Mouse (Mus musculus) forebrain, embryonic 14.5 days (tissue): Measurements from ENCODE around the gene Tnfrsf25. TPM values are rescaled to one million over a fixed set of nuclear protein-coding genes. Genes with fewer than 3 reads are reported as not detected.
A peak's percentile ranks its signal among the peaks of the same experiment; 100 is the strongest.

Experiments used
- ATAC-seq: fragments of 200-750 bp; cut with Nextera tagmentation; 2 replicates; pipeline ENCODE4 v1.8.0; 2017; ENCODE audit warnings: mild to moderate bottlenecking, moderate library complexity
- DNase-seq: peaks from one replicate; pipeline ENCODE4 v3.0.0-alpha.2; 2015; ENCODE audit warnings: low spot score
- H3K27ac ChIP-seq: fragments of 300-500 bp; sonication (generic); 2 replicates; pipeline ENCODE4 v1.5.1; 2014; ENCODE audit warnings: low read depth, mild to moderate bottlenecking, control low read depth, low read length, moderate library complexity
- H3K27me3 ChIP-seq: fragments of 300-500 bp; sonication (generic); replicated peaks from 2 replicates; pipeline ENCODE4 v1.6.1; 2014; ENCODE audit warnings: low read length, control low read depth, mixed read lengths; ENCODE audit not compliant: control insufficient read depth, insufficient read depth
- H3K36me3 ChIP-seq: fragments of 300-500 bp; sonication (generic); 2 replicates; pipeline ENCODE4 v1.6.1; 2014; ENCODE audit warnings: low read length, control low read depth; ENCODE audit not compliant: control insufficient read depth, insufficient read depth
- H3K4me1 ChIP-seq: fragments of 300-500 bp; sonication (generic); 2 replicates; pipeline ENCODE4 v1.6.1; 2014; ENCODE audit warnings: antibody characterized with exemption, low read length, control low read depth; ENCODE audit not compliant: control insufficient read depth, insufficient read depth
- H3K4me2 ChIP-seq: fragments of 300-500 bp; sonication (generic); 2 replicates; pipeline ENCODE4 v1.6.1; 2014; ENCODE audit warnings: mild to moderate bottlenecking, control low read depth, low read length
- H3K4me3 ChIP-seq: fragments of 300-500 bp; sonication (generic); 2 replicates; pipeline ENCODE4 v1.5.1; 2014; ENCODE audit warnings: low read depth, low read length, control low read depth
- H3K9ac ChIP-seq: fragments of 300-500 bp; sonication (generic); 2 replicates; pipeline ENCODE4 v1.6.1; 2014; ENCODE audit warnings: mild to moderate bottlenecking, low read length, control low read depth, moderate library complexity
- H3K9me3 ChIP-seq: fragments of 300-500 bp; sonication (generic); replicated peaks from 2 replicates; pipeline ENCODE4 v1.6.1; 2016; ENCODE audit warnings: low read length, control low read depth, mixed read lengths; ENCODE audit not compliant: control insufficient read depth
- WGBS: fragments of 180-500 bp; shearing (Covaris S2); extraction: QIAGEN DNeasy Blood & Tissue Kit; methylation state at CpG from one replicate; pipeline ENCODE4 v1.1.7; 2014; 5-methylcytosine and 5-hydroxymethylcytosine counted together
- polyA plus RNA-seq: library from polyadenylated mRNA; unstranded; fragments of >200 nt; fragmentation: Nextera tagmentation; extraction: Ambion mirVana; gene quantifications from 2 replicates; pipeline ENCODE4 v1.2.1, GENCODE M21; 2014

Gene Tnfrsf25
- polyA plus RNA-seq, 1 experiment from 2014 or later: 0.62 TPM

DNA sequence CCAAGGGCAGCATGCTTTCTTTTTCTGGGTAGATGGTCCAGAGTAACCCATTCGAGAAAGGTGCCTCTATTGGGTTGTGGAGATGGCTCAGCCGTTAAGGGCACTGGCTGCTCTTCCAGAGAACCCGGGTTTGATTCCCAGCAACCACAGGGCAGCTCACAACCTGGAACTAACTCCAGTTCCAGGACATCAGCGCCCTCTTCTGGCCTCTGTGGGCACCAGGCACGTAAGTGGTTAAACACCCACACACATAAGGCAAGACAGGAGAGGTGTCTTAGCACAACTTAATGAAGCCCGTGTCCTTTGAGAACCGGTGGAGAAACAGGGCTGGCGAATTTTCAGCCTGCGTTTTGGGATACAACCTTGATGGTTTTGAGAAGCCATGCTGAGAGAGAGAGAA is 41.2 kb upstream of the Tnfrsf25 start:
- H3K27ac ChIP-seq: no peak overlapping the region
- DNase-seq (no peak), ATAC-seq (no peak)
- H3K9ac ChIP-seq: no peak overlapping the region
- 82% methylated on average over 9 of the region's 9 CpGs for WGBS
- no peaks in the 10 kb centered on the region for H3K9me3 ChIP-seq
- no peaks in the 10 kb centered on the region for H3K36me3 ChIP-seq
- H3K4me2 ChIP-seq: no peak overlapping the region
- no peak overlapping the region for H3K4me3 ChIP-seq
- H3K27me3 ChIP-seq: no peaks in the 10 kb centered on the region
- no peaks in the 10 kb centered on the region for H3K4me1 ChIP-seq

DNA sequence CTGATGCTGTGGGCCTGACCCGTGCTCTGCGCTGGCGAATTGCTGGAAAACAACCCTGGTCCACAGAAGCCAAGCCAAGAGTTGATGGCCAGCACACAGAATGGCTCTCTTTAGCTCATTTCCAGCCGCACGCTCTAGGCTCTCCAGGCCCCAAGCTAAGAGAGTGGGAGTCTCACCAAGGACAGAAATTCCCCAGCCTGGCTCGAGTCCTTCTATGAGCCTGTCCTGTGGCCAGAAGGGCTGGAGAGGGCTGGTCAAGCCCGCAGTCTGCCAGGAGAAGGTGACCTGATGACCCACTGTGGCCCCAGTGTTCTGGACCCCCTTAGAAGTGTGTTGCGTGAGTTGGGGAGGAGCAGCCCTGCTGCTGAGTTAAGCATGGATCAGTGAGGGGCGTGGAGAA is 38.5 kb upstream of the Tnfrsf25 start:
- no peak for DNase-seq
- Histone ChIP-seq H3K36me3 (no peaks in the 10 kb centered on the region), H3K27ac (no peak overlapping the region), H3K27me3 (no peaks in the 10 kb centered on the region), H3K4me1 (no peaks in the 10 kb centered on the region), H3K4me2 (no peak overlapping the region), H3K4me3 (no peak overlapping the region), H3K9ac (no peak overlapping the region), H3K9me3 (no peaks in the 10 kb centered on the region)
- 82% methylated on average over 9 of the region's 9 CpGs for whole genome bisulfite sequencing
- no peak for ATAC-seq

DNA sequence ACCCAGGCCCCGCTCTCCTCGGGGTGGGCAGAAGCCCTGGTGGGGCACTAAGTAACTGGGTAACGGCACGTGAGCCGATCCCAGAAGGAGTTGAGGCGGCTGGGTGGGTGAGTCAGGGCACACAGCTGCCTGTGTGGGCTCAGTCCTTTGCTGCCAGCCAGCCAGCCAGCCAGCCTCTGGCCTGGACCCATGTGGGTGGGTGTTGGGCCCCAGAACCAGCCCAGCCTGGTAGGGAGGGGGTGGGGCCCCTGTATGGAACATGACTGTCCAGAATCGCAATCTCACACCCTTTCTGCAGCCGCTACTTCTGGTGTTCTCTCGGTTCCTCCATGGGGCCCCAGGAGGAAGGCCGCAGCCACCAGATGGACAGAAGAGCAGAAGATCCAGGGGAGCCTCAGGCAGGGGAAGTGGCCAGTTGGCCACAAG is 37.6 kb upstream of the Tnfrsf25 start:
- H3K36me3 ChIP-seq: no peaks in the 10 kb centered on the region
- WGBS: 89% methylated on average over 10 of the region's 10 CpGs

DNA sequence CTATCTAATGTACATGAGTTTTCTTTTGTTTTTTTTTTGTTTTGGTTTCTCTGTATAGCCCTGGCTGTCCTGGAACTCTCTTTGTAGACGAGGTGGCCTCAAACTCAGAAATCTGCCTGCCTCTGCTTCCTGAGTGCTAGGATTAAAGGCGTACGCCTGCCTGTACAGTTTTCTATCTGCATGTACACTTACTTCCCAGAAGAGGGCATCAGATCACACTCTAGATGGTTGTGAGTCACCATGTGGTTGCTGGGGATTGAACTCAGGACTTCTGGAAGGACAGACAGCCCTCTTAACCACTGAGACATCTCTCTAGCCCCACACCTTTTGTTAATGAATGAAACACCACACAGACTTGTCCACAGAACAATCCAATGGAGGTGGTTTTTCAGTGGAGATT is 36.5 kb upstream of the Tnfrsf25 start:
- Histone ChIP-seq H3K4me2 (no peak overlapping the region), H3K36me3 (no peaks in the 10 kb centered on the region), H3K4me3 (no peak overlapping the region), H3K9me3 (no peaks in the 10 kb centered on the region), H3K9ac (no peak overlapping the region), H3K27me3 (no peaks in the 10 kb centered on the region), H3K27ac (no peak overlapping the region), H3K4me1 (no peaks in the 10 kb centered on the region)
- WGBS: 91% methylated on average over 3 of the region's 3 CpGs
- ATAC-seq: no peak
- no peak for DNase-seq

More for the DNA sequence above, 37.6 kb upstream of the Tnfrsf25 start:
- no peaks in the 10 kb centered on the region for H3K9me3 ChIP-seq
- no peak overlapping the region for H3K4me3 ChIP-seq
- H3K27me3 ChIP-seq: no peaks in the 10 kb centered on the region
- H3K4me1 ChIP-seq: no peaks in the 10 kb centered on the region
- no peak overlapping the region for H3K9ac ChIP-seq
- no peak for ATAC-seq
- no peak for DNase-seq
- H3K4me2 ChIP-seq: no peak overlapping the region
- H3K27ac ChIP-seq: no peak overlapping the region

DNA sequence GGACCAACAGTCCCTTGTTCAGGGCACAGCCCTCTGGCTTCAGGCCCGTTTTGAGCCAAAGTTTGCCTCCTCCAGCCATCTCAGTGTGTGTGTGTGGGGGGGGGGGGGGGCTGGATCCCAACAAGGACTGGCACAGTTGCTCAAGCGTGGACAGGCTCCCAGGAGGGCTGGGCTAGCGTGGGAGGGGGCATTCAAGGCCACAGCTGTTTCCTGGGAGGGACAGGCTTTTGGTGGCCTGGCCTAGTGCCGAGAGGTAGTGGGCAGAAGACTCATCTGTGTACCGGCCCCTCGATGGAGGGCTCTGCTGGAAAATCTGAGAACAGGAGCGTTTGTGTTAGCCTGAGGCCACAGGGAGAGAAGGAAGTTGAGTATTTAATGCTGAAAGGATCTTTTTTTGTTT is 35.8 kb upstream of the Tnfrsf25 start:
- H3K4me3 ChIP-seq: no peak overlapping the region

DNA sequence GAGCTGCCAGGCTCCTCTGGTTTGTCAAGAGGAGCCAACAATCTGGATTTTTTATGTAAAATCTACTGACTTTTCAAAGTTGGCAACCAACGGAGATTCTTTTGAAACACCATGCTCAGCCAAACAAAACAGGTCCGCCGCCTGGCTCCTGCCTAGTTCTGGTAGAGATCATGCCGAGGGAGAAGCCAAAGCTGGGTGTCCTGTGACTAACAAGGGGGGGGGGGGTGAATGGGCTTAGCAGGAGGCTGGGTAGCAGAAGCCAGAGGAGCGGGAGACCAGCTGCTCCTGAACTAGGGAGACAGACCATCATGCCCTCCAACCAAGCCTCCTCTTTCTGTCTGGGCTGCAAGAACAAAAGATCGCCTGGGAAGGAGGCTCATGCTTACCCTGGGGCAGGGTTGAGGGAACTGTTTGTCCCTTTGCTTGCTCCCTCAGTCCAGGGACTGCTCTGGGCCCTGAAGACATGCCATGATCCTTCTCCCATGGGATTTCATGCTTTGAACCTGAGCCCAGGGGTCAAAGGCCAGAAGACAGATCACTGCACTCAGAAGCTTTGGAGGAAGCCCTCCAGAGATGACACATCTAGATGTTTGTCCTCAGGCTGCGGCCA is 32.0 kb upstream of the Tnfrsf25 start:
- H3K27ac ChIP-seq: no peak overlapping the region
- 62% methylated on average over 7 of the region's 7 CpGs for WGBS
- no peak for DNase-seq
- no peak overlapping the region for H3K4me2 ChIP-seq
- H3K4me3 ChIP-seq: no peak overlapping the region
- peaks cover 16% of the 10 kb centered on the region for H3K4me1 ChIP-seq
- H3K9me3 ChIP-seq: no peaks in the 10 kb centered on the region
- H3K36me3 ChIP-seq: no peaks in the 10 kb centered on the region
- no peak overlapping the region for H3K9ac ChIP-seq
- ATAC-seq: no peak
- no peaks in the 10 kb centered on the region for H3K27me3 ChIP-seq

More for the DNA sequence above, 35.8 kb upstream of the Tnfrsf25 start:
- WGBS: 72% methylated on average over 7 of the region's 7 CpGs
- Histone ChIP-seq H3K4me2 (no peak overlapping the region), H3K27me3 (no peaks in the 10 kb centered on the region), H3K9ac (no peak overlapping the region), H3K4me1 (no peaks in the 10 kb centered on the region), H3K27ac (no peak overlapping the region), H3K9me3 (no peaks in the 10 kb centered on the region), H3K36me3 (no peaks in the 10 kb centered on the region)
- ATAC-seq (no peak), DNase-seq (no peak)

DNA sequence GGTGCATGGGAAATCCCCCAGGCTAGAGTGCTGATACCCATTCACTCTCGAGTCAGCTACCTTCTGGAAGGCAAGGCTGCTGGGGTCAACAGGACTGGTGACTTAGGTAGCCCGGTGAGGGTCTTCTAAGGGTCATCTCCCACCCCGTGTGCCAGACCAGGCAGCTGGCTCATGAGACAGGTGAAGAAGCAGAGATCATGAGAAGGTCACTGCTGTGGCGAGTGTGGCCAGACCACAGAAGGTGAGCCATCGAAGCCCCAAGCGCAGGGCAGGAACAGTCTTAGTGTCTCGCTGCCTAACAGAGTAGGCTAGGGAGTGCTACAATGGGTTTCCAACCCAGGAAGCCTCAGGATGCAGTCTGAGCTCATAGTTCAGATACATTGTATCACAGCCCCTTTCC is 31.1 kb upstream of the Tnfrsf25 start:
- Histone ChIP-seq H3K27me3 (no peaks in the 10 kb centered on the region), H3K27ac (no peak overlapping the region), H3K9me3 (no peaks in the 10 kb centered on the region), H3K4me2 (no peak overlapping the region), H3K9ac (no peak overlapping the region), H3K4me3 (no peak overlapping the region), H3K4me1 (peaks cover 18% of the 10 kb centered on the region), H3K36me3 (no peaks in the 10 kb centered on the region)
- 87% methylated on average over 7 of the region's 7 CpGs for WGBS
- ATAC-seq (no peak), DNase-seq (no peak)

DNA sequence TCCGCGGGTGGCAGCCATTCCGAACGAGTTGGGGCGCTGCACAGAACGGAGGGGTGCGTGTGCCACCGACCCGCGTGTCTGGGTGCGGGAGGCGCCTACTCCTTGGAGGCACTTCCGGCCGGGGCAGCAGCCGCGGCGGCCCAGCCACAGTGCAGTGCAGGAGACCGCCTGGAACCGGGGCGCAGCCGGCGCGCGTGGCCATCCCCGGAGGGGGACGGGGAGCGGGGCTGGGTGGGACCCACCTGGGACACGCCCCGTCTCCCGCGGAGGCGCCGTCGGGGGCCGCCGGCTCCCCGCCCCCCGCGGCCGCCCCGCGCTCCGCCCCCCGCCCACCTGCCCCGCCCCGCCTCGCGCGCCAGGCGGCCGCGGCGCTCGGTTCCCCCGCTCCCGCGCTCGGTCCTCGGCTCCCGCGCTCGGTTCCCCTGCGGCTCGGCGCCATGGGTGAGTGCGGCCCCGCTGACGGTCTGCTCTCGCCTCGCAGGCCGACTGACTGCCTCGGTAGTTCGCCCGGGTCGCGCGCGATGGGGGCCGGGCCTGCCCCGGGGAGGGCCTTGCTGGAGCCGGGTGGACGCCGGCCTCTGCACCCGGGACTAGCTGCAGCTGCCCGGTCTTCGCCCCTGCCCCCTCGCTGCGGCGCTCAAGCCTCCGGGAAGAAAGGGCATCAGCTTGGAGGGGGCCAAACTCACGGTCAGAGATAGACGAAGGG is 29.1 kb upstream of the Tnfrsf25 start:
- WGBS: under 1% methylated on average over 50 of the region's 92 CpGs

More for the DNA sequence above, 29.1 kb upstream of the Tnfrsf25 start:
- no peaks in the 10 kb centered on the region for H3K9me3 ChIP-seq
- no peaks in the 10 kb centered on the region for H3K36me3 ChIP-seq
- ATAC-seq: peak; percentile 69
- H3K9ac ChIP-seq: peak overlapping the region; percentile 82
- peak; percentile 54 for DNase-seq
- H3K4me2 ChIP-seq: peak overlapping the region; percentile 84
- peak overlapping the region; percentile 68 for H3K4me3 ChIP-seq
- no peaks in the 10 kb centered on the region for H3K27me3 ChIP-seq
- H3K4me1 ChIP-seq: peaks cover 18% of the 10 kb centered on the region
- H3K27ac ChIP-seq: no peak overlapping the region
